Mouse (Mus musculus): ENCODE measurements around the gene Dnm2.

Dnm2 gene

GRCm38 (mm10) chr9:21546789-21547074 is 122.0 kb downstream of the Dnm2 start, which contains the start of gene Carm1:
Carm1 (plus strand) TSS chr9:21546894.
- no peak for DNase-seq

GRCm38 (mm10) chr9:21547075-21547941 is 122.6 kb downstream of the Dnm2 start:
- DNase-seq: peak in 1 of 2 experiments; percentile 56

- DNase-seq: peak in 1 of 2 experiments; percentile 31
Measured at GRCm38 (mm10) chr9:21551049-21551448, 126.3 kb downstream of the Dnm2 start.

GRCm38 (mm10) chr9:21553607-21554273 is 129.0 kb downstream of the Dnm2 start:
- no peak for DNase-seq

GRCm38 (mm10) chr9:21555198-21555742 is 130.6 kb downstream of the Dnm2 start:
- no peak for DNase-seq

GRCm38 (mm10) chr9:21556996-21557395 is 132.3 kb downstream of the Dnm2 start:
- DNase-seq: no peak

All from cerebellum, postnatal 25 days (tissue).